Mouse (Mus musculus) embryo, embryonic 11.5 days (tissue): ENCODE measurements around the gene Zfp511.
A peak's percentile ranks its signal among the peaks of the same experiment; 100 is the strongest.

Source experiments
- DNase-seq: peaks from one replicate; pipeline ENCODE4 v3.0.0-alpha.2; 2012; ENCODE audit warnings: low read depth, low spot score

The Zfp511 gene

GRCm38 (mm10) chr7:140048361-140049114 is 12.3 kb downstream of the Zfp511 start, which contains the start of gene Msx3:
Msx3 (minus strand) TSS chr7:140049089.
- no peak for DNase-seq

- DNase-seq = no peak
Observed at GRCm38 (mm10) chr7:140049115-140049689, 13.0 kb downstream of the Zfp511 start.

- DNase-seq = no peak
Observed at GRCm38 (mm10) chr7:140054124-140054523, 17.9 kb downstream of the Zfp511 start.

DNA sequence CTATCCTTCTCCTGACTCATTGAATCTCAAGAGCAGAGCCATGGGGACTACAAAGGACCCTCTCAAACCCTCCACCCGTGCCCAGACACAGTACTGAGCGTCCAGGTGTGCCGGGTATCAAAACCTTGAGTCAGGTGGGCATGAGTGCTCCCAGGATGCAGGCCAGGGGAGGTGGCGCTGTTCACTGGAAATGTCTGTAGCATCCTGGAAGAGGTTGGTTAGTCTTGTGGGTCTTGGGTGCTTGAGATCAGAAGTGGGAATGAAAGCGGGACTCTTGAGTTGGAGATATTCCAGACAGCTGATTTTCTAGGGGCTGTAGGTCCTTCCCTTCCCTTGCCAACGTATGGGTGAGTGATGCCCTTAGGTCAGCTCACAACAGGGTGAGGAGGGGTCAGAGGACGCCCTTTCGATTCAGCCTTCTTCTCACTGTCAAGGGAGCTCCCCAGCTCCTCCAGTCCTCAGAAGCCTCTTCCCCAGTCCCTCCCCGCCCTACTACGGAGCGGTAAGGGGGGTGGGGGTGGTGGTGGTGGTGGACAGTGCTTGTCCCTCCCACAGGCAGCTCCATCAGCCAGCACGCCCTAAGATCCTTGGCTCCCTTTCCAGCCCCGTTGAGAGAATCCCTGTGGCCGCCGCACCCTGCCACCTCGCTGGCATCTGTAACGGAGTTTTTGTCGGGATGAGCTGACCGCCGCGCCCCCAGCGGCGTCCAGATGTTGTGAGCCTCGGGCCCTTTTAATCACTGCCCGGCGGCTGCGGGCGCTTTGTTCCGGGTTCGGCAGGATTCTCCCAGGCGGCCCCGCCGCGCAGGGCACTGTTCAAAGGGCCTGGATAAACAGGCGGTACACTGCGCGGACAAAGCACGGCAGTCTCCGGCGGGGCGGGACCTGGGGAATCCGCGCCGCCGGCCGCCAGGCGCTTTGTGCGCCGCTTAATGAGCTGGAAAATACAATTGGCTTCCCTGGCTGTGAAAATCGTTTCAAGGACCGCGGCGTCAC is 21.5 kb downstream of the Zfp511 start:
- peak; percentile 63 for DNase-seq

DNA sequence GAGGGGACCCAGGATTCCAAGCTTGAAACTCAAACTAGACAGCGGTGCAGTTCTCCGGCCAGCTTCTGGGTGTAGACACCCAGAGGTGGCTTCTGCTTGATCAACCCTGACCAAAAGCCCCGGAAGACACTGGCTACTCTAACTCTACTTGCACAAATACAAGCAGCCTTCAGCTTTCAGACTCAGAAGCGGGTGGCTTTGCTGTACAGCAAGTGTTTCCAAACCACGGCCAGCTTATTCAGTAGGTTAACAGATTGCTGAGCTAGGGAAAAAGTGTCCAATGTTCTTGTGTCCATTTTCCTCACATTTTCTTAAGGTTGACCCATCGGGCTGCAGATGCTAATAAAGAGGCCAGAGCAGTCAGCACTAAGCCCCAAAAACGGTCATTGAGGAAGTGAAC is 22.3 kb downstream of the Zfp511 start:
- DNase-seq = no peak

- DNase-seq = no peak
Observed at GRCm38 (mm10) chr7:140059601-140060000, 23.4 kb downstream of the Zfp511 start.

DNA sequence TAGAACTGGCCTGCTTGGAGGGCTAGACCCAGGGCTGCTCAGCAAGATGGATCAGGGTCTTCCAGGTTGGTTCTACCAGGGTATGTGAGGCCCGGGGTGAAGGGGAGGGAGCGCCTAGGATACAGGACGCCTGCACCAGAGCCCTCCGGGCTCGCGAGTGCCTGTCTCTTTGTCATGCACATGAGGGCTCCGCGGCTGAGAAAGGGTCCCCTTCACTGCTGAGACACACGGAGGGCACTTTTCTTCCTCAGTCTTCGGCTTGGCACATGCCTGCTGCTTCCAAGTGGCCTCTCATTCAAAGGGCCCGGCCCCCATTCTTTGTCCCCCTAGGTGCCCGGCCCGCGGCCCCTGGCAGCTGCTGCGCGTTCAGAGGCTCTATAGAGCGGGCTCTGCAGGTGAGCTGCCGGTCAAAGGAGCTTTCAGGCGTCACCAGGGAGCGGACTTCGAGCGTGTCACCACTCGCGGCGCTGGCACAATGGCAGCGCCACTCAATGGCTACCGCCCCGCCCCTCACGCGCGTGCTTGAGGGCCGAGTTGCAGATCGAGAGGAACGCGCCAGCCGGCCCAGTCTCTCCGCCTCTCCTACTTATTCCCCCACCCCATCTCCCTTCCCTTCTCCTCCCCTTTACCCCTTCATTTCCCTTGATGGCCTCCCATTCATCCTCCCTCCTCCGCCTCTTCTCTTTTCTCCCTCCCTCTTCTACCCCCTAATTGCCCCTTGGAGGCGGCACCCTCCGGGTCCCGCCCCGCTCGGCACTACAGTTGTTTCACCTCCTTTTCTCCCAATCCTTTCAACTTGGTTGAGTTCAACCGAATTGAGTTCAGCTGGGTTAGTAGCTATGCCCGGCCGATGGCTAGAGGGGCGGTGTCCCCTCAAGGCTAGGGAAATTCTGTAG is 25.0 kb downstream of the Zfp511 start:
- no peak for DNase-seq

DNA sequence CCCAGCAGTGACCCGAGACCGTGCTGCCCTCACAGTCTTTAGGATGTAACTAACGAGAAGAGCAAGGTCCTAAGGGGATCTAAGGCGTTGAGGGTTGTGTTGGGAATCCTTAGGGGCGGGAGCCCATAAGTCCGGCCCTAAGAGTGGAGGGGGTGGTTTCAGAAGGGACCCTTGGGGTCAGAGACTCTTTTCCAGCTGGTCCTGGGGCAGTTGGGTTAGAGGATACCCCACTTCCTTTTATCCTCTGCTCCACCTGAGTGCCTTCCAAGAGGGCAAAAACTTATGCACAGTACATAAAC is 25.6 kb downstream of the Zfp511 start:
- DNase-seq = no peak

DNA sequence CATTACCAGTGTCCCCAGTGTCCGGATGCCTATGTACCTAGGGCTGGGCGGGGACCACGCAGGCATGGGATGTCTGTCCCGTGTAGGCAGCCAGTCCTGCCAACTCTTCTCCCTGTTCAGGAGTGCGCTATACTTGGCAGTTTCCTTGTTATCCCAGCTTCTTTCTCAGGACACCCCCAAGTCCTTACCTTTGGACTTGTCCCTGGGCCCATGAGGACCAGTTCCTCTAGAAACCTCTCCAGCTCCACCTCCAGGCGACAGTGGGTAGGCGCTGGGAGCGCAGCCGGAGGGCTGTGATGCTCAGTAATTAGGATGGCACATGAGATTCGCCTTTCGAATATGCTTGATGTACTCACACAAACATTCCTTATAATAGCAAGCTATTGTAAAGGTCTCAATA is 26.1 kb downstream of the Zfp511 start:
- DNase-seq = no peak

GRCm38 (mm10) chr7:140063092-140063491 is 26.9 kb downstream of the Zfp511 start:
- no peak for DNase-seq

DNA sequence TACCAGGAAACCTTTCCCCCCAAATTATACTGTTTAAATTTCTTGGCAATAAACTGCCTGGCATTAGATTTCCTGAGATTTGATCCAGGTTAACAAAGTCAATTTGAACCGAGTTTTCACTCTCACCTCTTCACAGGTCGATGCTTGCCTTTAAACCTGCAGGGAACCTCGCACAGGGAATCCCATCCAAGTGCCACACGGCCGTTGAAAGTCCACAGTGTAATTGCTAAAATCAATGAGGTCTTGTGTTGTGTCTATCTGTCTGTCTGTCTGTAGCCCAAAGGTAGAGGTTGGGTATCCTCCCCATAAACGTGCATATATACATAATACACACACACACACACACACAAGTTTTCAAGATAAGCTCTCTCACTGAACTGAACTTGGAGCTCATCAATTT is 31.2 kb downstream of the Zfp511 start:
- DNase-seq = no peak

GRCm38 (mm10) chr7:140070042-140070711 is 34.0 kb downstream of the Zfp511 start:
- DNase-seq = no peak

GRCm38 (mm10) chr7:140077698-140078097 is 41.5 kb downstream of the Zfp511 start:
- DNase-seq = no peak

- peak; percentile 69 for DNase-seq
Observed at GRCm38 (mm10) chr7:140078711-140079110, 42.5 kb downstream of the Zfp511 start.

GRCm38 (mm10) chr7:140080503-140081156 is 44.4 kb downstream of the Zfp511 start:
- peak; percentile 78 for DNase-seq

GRCm38 (mm10) chr7:140081408-140082241 is 45.4 kb downstream of the Zfp511 start:
- DNase-seq = no peak

GRCm38 (mm10) chr7:140082242-140082678 is 46.1 kb downstream of the Zfp511 start, which contains the start of gene Caly:
Caly (minus strand) TSS chr7:140082548.
- DNase-seq = no peak
